ENCODE assay signal across 22 mouse cellular contexts in genomic region chr19:10268851-10269250, GRCm38 (mm10). TPM values are rescaled to one million over a fixed set of nuclear protein-coding genes. Genes with fewer than 3 reads are reported as not detected.
"Had no signal": no experiment of that assay in that cellular context is flagged by ENCODE, and none has a peak within 500 bp of the region (broad histone marks: within the 10 kb centered on the region; RNA-seq: fewer than 3 reads in every experiment).

No protein-coding gene starts in this region.

- H3K4me3 ChIP-seq: lung, embryonic 15.5 days; midbrain, embryonic 10.5 days; midbrain, embryonic 12.5 days; myocyte; neural tube, embryonic 13.5 days; neural tube, embryonic 15.5 days; stomach, embryonic 15.5 days had no signal

- DNase-seq: liver, postnatal 0 days; lung, adult 2 months; lung, postnatal 14 days; lung, postnatal 36 days; midbrain, embryonic 14.5 days; right cerebral cortex, postnatal 14 days; thymus, adult 2 months; thymus, postnatal 25 days; thymus, postnatal 4 days had no signal

- H3K36me3 ChIP-seq: lung, embryonic 15.5 days; midbrain, embryonic 10.5 days; midbrain, embryonic 12.5 days; neural tube, embryonic 13.5 days; stomach, embryonic 15.5 days had no signal

- H3K9me3 ChIP-seq: lung, embryonic 15.5 days; midbrain, embryonic 10.5 days; midbrain, embryonic 12.5 days; neural tube, embryonic 13.5 days; neural tube, embryonic 15.5 days; stomach, embryonic 15.5 days had no signal

- H3K27ac ChIP-seq: lung, embryonic 15.5 days; macrophage; midbrain, embryonic 10.5 days; neural tube, embryonic 13.5 days; neural tube, embryonic 15.5 days; stomach, embryonic 15.5 days; stomach, postnatal 0 days had no signal

- H3K27me3 ChIP-seq: lung, embryonic 15.5 days; stomach, embryonic 15.5 days had no signal

- ATAC-seq: liver, postnatal 0 days; lung, postnatal 0 days; midbrain, embryonic 16.5 days had no signal

- H3K9ac ChIP-seq: liver, postnatal 0 days; lung, embryonic 15.5 days; midbrain, embryonic 12.5 days; neural tube, embryonic 13.5 days; neural tube, embryonic 15.5 days; stomach, embryonic 15.5 days had no signal

RNA-seq across cellular contexts. Expression of gene Myrf, which starts 28.3 kb away (rescaled TPM):
- total RNA-seq: megakaryocyte-erythroid progenitor cell, adult 5-6 weeks had no signal

RNA-seq across cellular contexts. Expression of gene Dagla, which starts 35.8 kb away (rescaled TPM):
- total RNA-seq: megakaryocyte, adult 5-6 weeks; megakaryocyte-erythroid progenitor cell, adult 5-6 weeks had no signal
